Mouse (Mus musculus) embryonic stem cell, embryonic (primary cell): ENCODE measurements around the gene Zfp81.
"Not testable (repeated sequence)": the region's sequence is repeated elsewhere in the genome, so short reads cannot be mapped to it uniquely, and the experiment has no call there.

Experiments
- CTCF ChIA-PET, 4 experiments: fragments of 300-600 bp in 2 of 4; fragments of 350-600 bp in 2 of 4; sonication (Branson Sonifier 250); formaldehyde crosslinking; loops; one replicate each; lab custom pipeline; 2022; ENCODE audit warnings: inconsistent platforms in 2 of 4; lab: Charles Lee
- POLR2A ChIA-PET, 4 experiments: fragments of 300-600 bp in 2 of 4; fragments of 350-600 bp in 2 of 4; sonication (Branson Sonifier 250); formaldehyde crosslinking; loops; one replicate each; lab custom pipeline; 2022; ENCODE audit warnings: antibody characterized with exemption in 4 of 4, inconsistent platforms in 1 of 4; lab: Charles Lee

The Zfp81 gene

GRCm38 (mm10) chr17:33358411-33359384 is at the start of gene Zfp81:
TSS of gene Zfp81 (minus strand) at chr17:33358878.
- ChIA-PET CTCF (interaction anchor here in 1 of 4 experiments (0.6 kb wide), 1 partner anchor 413 kb away, joined by 3 read pairs; no protein-coding TSS in a partner anchor), POLR2A (interaction anchor here in 3 of 4 experiments (0.6 to 1.3 kb wide), 10 partner anchors 13 to 761 kb away, joined by 3 to 6 read pairs (median 3); partner anchors contain the start of genes Zfp101 (in 2 of the 3), H2-DMa (in 1 of the 3), Rab11b (in 1 of the 3) and Zfp763 (in 1 of the 3))

GRCm38 (mm10) chr17:33394182-33395034 is 35.7 kb upstream of the Zfp81 start, which contains the start of gene Zfp101:
TSS of gene Zfp101 (minus strand) at chr17:33394641.
- ChIA-PET POLR2A (interaction anchor here in 3 of 4 experiments (0.7 to 1.5 kb wide), 12 partner anchors 11 to 715 kb away, joined by 3 to 10 read pairs (median 3); partner anchors contain the start of genes Zfp81 (in 2 of the 3) and Rab11b (in 1 of the 3)), CTCF (interaction anchor here in 3 of 4 experiments (0.7 to 1.0 kb wide), 5 partner anchors 98 to 766 kb away, joined by 3 to 11 read pairs (median 5); no protein-coding TSS in a partner anchor)

- ChIA-PET CTCF (no interaction called here), POLR2A (interaction anchor here in 1 of 4 experiments (1.0 kb wide), 1 partner anchor 16 kb away, joined by 3 read pairs; no protein-coding TSS in a partner anchor)
Measured at GRCm38 (mm10) chr17:33392271-33392670, 33.6 kb upstream of the Zfp81 start.

GRCm38 (mm10) chr17:33385705-33386104 is 27.0 kb upstream of the Zfp81 start:
- CTCF ChIA-PET = no interaction called here
- POLR2A ChIA-PET = no interaction called here

GRCm38 (mm10) chr17:33372795-33373194 is 14.1 kb upstream of the Zfp81 start:
- CTCF ChIA-PET = interaction anchor here in 1 of 4 experiments (0.6 kb wide), 1 partner anchor 692 kb away, joined by 5 read pairs; no protein-coding TSS in a partner anchor

GRCm38 (mm10) chr17:33352981-33353380 is 5.7 kb downstream of the Zfp81 start:
- CTCF ChIA-PET = no interaction called here
- POLR2A ChIA-PET = interaction anchor here in 1 of 4 experiments (1.0 kb wide), 1 partner anchor 34 kb away, joined by 3 read pairs; no protein-coding TSS in a partner anchor

More at GRCm38 (mm10) chr17:33372795-33373194, 14.1 kb upstream of the Zfp81 start:
- POLR2A ChIA-PET = interaction anchor here in 1 of 4 experiments (0.6 to 1.9 kb wide), 2 partner anchors 21 to 122 kb away, joined by 3 to 6 read pairs; partner anchors contain the start of gene Zfp101

GRCm38 (mm10) chr17:33289876-33290149 is 68.9 kb downstream of the Zfp81 start:
- POLR2A ChIA-PET = not testable (repeated sequence)

GRCm38 (mm10) chr17:33289039-33289875 is 69.4 kb downstream of the Zfp81 start, which contains the start of gene Zfp955b:
TSS of gene Zfp955b (plus strand) at chr17:33289544.
- POLR2A ChIA-PET, CTCF ChIA-PET: not testable (repeated sequence)

More at GRCm38 (mm10) chr17:33289876-33290149, 68.9 kb downstream of the Zfp81 start:
- CTCF ChIA-PET = not testable (repeated sequence)
